Mouse (Mus musculus): Measurements from ENCODE around the gene Ephx1. TPM values are rescaled to one million over a fixed set of nuclear protein-coding genes. Genes with fewer than 3 reads are reported as not detected.
"Not testable (repeated sequence)": the region's sequence is repeated elsewhere in the genome, so short reads cannot be mapped to it uniquely, and the experiment has no call there.

Gene Ephx1
- total RNA-seq, 2 experiments from 2014 or later = 29.3 to 31.4 TPM

DNA sequence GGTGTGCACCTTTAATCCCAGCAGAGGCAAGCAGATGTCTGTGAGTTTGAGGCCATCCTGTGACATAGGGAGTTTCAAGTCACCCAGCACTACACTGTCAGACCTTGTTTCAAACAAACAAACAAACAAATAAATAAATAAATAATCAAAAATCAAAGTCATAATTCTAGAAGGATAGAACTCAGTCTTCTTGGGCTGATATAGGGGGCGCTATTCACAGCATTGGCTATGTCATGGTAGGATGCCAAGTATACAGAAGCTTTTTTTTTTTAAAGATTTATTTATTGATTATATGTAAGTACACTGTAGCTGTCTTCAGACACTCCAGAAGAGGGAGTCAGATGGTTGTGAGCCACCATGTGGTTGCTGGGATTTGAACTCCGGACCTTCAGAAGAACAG lies 81.9 kb downstream of the Ephx1 start:
- not testable (repeated sequence) for DNase-seq (ENCODE audit: low spot score in 2 of 2)

DNA sequence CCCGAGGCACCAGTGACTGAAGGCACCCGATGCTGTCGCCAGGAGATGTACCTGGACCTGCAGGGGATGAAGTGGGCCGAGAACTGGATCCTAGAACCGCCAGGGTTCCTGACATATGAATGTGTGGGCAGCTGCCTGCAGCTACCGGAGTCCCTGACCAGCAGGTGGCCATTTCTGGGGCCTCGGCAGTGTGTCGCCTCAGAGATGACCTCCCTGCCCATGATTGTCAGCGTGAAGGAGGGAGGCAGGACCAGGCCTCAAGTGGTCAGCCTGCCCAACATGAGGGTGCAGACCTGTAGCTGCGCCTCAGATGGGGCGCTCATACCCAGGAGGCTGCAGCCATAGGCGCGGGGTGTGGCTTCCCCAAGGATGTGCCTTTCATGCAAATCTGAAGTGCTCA lies 83.1 kb downstream of the Ephx1 start:
- not testable (repeated sequence) for DNase-seq (ENCODE audit: low spot score in 2 of 2)

DNA sequence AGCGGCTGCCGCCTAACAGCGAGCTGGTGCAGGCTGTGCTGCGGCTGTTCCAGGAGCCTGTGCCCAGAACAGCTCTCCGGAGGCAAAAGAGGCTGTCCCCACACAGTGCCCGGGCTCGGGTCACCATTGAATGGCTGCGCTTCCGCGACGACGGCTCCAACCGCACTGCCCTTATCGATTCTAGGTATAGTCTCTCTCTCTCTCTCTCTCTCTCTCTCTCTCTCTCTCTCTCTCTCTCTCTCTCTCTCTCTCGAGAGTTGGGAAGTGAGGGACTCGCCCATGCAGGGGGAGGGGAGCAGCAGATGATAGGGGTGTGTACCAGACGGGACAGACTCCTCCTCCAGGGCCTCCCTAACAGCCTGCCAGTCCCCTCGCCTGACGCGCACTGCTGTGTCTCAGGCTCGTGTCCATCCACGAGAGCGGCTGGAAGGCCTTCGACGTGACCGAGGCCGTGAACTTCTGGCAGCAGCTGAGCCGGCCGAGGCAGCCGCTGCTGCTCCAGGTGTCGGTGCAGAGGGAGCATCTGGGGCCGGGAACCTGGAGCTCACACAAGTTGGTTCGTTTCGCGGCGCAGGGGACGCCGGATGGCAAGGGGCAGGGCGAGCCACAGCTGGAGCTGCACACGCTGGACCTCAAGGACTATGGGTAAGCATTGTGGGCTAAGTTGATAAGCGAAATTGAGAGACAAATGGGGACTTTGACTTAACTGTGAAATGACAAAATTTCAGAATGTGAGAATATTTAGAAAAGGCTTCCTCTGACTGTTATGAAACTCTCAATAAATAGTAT lies 83.9 kb downstream of the Ephx1 start:
- not testable (repeated sequence) for DNase-seq (ENCODE audit: low spot score in 2 of 2)

DNA sequence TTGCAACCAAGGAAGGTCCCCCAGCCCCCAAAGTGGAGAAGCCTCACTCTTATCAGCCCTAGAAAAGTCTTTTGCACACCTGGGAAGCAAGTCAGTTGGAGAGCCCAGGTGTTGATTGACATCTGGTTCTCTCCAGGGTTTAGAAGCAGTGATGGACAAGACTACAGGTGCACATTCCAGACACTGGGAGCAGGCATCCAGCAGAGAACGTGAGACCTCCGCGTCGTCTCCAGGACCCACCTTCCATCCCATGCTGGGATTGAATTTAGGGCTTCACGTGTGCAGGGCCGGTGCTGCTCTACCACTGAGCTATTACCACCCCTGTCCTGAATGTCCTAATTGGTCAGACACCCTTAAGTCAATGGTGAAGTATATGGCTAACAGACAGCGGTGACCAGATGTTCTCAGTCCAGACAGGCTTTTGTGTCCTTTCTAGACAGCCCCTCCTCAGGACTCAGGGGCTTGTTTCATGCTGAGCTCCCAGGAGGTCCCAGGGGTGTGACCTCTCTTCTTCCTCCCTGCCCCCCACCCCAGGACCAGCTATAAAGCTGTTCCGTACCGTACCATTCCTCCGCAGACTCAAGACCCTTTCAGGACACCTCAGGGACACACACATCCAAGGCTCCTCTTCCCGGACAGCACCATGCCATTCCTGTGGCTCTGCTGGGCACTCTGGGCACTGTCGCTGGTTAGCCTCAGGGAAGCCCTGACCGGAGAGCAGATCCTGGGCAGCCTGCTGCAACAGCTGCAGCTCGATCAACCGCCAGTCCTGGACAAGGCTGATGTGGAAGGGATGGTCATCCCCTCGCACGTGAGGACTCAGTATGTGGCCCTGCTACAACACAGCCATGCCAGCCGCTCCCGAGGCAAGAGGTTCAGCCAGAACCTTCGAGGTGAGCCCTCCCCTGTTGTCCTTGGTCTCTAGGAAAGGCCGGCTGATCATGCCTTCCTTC lies 86.0 kb downstream of the Ephx1 start, which contains the start of gene Lefty1:
TSS of gene Lefty1 (plus strand) at position 556 of the 953 bp plus-strand sequence.
- no peak for DNase-seq (ENCODE audit: low spot score in 2 of 2)

DNA sequence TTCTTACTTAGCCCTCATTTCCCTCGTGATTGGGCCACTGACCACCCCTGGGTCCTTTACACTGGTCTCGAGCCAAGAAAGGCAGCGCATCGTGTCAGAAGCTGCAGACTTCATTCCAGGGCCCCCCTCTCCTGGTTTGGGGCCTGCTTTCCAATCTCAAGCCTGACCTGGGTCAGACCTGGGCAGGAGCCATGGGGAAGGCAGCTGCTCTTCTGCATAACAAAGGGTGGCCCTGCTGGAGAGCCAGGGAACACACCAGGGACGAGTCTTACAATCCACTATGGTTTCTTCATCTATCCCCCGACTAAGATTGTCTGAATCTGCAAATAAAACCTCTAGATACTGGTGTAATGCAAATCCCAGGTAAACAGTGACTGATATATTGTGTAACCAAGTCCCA lies 87.0 kb downstream of the Ephx1 start:
- DNase-seq (ENCODE audit: low spot score in 2 of 2) = no peak

DNA sequence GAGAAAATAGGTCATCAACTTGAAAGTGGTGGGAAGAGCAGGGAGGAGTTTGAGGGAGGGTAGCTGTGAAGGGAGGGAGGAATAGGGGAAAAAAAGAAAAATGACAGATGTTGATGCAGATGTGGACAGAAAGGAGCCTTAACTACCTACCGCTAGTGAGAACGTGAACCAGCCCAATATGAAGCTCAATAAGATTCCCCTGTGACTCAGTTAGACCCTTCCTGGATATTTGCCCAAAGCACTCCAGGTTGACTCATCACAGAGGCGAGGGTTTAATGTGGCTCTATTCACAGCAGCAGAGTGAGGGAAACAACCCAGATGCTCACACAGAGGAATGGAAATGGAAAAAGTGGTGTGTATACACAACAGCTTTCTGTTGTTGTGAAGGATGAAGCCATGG lies 89.6 kb downstream of the Ephx1 start:
- DNase-seq (ENCODE audit: low spot score in 2 of 2) = no peak

DNA sequence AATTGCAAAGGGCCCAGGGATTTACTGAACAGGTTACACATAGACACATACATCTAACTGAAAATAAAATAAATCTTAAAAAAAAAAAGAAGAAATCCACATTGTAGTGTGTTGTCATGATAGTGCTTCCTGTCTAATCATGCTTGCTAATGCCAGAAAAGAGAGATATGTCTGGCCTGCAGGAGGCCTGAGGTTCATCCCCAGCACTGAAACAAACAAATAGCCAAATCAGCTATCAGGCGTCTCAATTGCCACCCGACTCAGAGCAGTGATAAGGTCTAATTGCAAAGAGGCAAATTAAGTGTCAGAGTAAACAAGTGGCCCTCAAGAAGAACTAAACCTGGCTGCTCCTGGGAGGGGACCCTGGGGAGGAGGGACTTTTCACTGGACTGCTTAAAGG lies 91.1 kb downstream of the Ephx1 start:
- DNase-seq (ENCODE audit: low spot score in 2 of 2) = no peak

DNA sequence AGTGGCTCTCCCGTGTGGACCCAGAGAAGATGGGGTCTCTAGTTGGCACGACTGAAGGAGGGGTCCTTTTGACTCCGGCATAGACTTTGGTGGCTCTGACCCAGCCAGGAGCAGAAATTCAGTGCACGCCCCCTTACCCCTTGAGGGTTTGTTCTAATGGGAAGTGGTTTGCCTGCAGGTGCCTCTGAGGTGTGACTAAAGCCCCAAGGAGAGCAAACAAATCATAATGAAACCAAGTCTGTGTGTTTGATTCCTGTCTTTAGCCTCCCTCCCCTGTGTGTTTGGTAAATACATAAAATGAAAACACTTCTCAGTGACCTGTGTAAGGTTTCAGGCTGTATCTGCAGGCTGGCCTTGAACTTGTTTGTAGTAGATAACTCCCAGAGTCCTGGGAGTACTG lies 94.4 kb downstream of the Ephx1 start:
- DNase-seq (ENCODE audit: low spot score in 2 of 2) = no peak

Other genes starting within 250 kb of the Ephx1 start
- 100 to 1,000 TPM; 776 to 797 TPM for gene H3f3a, start 207.0 kb downstream of the Ephx1 start, total RNA-seq (2021)
- gene Sde2, start 169.8 kb downstream of the Ephx1 start, total RNA-seq (2021) = 10 to 100 TPM; 18.5 to 20.0 TPM
- not detected for gene Lefty2, start 127.8 kb downstream of the Ephx1 start, total RNA-seq (2021)
- gene Pycr2, start 116.6 kb downstream of the Ephx1 start, total RNA-seq (2021) = 10 to 100 TPM; 24.1 to 27.0 TPM
- 1 to 10 TPM in 1 of 2 experiments, under 1 TPM in 1; 0.96 to 1.5 TPM for gene Lefty1, start 85.9 kb downstream of the Ephx1 start, total RNA-seq (2021)
- gene Tmem63a, start 78.6 kb downstream of the Ephx1 start, total RNA-seq (2021) = 10 to 100 TPM; 15.3 to 17.3 TPM
- not detected for gene 9130409I23Rik, start 30.3 kb upstream of the Ephx1 start, total RNA-seq (2021)
- gene Nvl, start 123.3 kb upstream of the Ephx1 start, total RNA-seq (2021) = 10 to 100 TPM; 14.9 to 16.8 TPM
- gene Cnih4, start 123.8 kb upstream of the Ephx1 start, total RNA-seq (2021) = 10 to 100 TPM; 29.6 to 31.2 TPM
- gene Wdr26, start 191.1 kb upstream of the Ephx1 start, total RNA-seq (2021) = 100 to 1,000 TPM; 118 to 125 TPM

All from gastrocnemius, postnatal 4 days (tissue).